Mouse (Mus musculus) urinary bladder, adult 18-20 months (tissue): Measurements from ENCODE around the gene Slc9a2.
"Not testable (repeated sequence)": the region's sequence is repeated elsewhere in the genome, so short reads cannot be mapped to it uniquely, and the experiment has no call there.

Experiments
- DNase-seq, 2 experiments: peaks; one replicate each; pipeline ENCODE4 v3.0.0; 2022; ENCODE audit warnings: low spot score in 2 of 2, mixed read lengths in 2 of 2

The Slc9a2 gene

DNA sequence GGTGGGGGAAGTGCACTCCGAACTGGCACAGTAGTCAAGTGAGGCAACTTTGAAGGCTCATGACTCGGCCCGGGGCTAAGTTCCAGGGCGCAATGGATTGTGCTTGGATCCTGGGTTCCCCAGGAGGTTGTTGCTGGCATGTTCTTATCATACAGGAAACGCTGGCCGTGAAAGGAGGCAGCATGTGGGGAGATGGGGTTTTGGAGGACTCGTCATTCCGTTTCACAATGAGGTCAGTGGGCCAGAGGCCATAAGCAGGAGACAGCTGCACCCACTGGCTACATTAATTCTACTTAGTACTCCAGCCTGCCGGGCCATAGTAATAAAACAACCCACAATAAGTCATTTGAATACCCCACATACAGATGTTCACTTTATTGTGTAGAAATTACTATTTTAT is 34.6 kb downstream of the Slc9a2 start:
- no peak for DNase-seq

DNA sequence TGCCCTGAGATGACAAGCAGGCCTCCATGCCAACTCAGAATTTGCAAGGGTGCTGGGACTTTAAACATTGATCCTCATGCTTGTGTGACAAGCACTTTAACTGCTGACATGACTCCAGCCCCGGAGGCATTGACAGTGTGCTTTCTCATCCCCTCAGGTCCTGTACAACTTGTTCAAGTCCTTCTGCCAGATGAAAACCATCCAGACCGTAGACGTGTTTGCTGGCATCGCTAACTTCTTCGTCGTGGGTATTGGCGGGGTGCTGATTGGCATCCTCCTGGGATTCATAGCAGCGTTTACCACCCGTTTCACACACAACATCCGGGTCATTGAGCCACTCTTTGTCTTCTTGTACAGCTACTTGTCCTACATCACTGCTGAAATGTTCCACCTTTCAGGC is 45.7 kb downstream of the Slc9a2 start:
- no peak for DNase-seq

DNA sequence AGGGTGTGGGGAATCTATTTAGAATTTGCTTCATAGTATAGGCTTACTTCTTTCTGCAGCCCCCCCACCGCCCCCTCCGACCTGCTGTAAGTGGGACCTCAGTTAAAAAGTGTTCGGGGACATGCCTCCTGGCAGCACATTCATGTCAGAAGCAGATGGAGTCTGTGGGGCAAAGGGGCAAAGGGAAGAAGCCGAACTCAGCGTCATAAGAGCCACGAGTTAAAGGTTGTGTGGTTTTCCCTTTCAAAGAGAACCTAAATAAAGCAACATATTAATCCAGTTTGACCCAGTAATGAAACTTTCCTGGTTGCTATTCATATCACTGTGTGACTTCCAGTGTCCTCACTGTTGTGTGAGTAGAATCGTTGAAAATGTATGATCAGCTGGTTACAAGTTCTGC is 47.0 kb downstream of the Slc9a2 start:
- DNase-seq, result no peak

DNA sequence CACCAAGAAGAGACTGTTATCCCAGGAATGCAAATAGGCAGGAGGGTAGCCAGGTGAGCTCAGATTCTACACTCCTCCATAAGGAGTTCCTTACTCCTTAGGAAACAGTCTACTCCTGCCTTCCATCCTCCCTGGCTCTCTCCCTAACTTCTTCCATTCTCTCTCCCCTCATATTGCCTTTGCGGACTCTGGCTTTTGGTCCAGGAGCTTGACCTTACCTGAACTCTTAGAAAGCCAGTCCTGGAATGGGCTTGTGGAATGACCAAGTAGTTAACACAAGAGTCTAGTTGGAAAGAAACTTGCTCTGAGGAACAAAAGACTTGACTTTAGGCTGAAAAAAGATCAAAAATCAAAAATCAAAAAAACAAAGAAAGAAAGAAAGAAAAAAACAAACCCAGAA is 48.3 kb downstream of the Slc9a2 start:
- no peak for DNase-seq

DNA sequence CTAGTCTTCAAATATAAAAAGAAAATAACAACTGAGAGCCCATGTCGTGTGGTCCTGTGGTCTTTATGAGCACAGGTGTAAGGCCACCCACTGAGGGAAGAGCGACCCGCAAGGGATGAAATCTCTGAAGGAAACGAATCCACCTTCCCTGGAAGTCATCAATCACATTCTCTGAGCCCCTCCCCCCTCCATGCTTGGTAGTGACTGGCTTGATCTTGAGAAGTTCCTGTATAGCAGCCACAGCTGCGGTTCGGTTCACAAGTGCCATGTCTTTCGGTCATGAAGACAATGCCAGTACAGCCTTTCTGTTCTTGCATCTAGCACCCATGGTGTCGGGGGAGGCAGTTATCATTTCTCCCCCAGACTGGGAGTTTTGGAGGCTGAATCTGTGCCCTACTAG is 57.3 kb downstream of the Slc9a2 start:
- DNase-seq, result no peak

DNA sequence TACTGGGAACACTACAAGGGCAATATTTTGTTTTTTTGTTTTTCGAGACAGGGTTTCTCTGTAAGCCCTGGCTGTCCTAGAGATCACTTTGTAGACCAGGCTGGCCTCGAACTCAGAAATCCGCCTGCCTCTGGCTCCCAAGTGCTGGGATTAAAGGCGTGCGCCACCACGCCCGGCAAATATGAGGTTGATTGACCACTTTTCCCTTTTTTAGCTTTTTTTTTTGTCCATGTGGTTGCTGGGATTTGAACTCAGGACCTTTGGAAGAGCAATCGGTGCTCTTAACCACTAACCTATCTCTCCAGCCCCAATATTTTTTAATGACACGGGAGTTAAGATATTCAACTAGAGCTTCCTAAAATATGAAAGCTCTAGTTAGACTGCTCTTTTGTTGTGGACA is 57.9 kb downstream of the Slc9a2 start:
- DNase-seq, result not testable (repeated sequence)

DNA sequence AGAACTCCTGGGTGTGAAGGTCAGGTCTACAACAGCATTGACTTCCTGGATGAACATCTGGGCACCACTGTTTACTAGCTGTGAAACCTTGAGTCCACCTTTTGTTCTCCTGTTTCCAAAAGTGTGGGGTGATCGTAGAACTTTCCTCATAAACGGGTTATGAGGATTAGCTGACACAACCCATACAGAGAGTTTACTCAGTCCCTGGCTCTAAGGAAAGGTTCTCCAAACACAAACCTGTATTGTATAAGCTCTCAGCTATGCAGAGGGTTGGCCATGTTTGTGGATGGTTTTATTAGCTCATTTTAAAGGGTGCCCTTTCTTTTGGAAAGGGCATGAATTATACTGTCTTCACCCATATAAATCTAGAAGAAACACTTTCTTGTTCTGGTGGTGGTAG is 60.4 kb downstream of the Slc9a2 start:
- DNase-seq, result no peak

DNA sequence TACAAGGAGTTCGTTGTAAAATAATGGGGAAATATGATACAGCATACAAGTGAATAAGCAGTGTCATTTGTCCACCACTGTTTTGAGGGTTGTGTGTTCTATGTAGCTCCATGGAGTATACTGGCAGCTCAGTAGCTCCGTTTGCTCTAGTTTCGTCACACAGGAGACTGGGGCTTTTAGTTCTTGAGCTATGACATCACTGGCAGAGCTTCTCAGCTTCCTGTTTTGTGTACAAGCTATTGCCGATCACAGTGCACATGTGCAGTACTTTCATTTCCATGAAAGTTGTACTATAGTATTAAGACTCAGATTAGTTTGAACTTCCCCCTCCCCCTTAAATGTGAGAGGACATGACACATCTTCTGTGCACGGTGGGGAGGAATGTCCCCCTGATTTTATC is 65.7 kb downstream of the Slc9a2 start:
- DNase-seq, result no peak

DNA sequence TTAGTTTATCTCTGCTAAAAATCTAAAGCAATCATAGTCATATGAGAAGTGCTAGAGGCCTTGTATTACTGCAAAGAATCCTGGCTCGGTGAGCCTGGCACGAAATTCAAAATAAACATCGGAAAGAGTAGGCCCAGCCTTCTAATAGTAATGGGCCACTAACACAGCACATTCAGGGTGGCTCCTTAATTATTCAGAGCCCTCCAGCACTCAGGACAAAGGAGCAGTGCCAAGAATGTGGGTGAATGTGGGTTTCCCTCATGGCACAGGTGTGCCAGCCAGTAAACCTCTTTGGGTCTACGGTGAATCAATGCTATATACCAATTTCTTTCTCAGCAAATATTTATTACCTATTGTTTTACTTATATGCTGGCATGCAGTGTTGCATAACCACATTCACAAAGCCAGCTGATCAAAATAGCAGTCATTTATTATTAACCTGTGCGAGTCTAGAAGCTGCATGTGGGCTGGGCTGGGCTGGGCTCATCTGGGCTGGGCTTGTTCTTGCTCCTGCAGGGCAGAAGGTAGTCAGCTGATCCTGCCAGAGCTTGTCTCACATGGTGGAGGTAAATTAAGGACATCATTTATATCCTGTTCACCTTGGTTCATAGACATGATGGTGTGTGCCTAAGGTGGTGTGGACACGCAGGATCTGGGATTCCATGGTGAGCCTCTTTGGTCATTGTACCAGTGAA is 79.5 kb downstream of the Slc9a2 start:
- no peak for DNase-seq

DNA sequence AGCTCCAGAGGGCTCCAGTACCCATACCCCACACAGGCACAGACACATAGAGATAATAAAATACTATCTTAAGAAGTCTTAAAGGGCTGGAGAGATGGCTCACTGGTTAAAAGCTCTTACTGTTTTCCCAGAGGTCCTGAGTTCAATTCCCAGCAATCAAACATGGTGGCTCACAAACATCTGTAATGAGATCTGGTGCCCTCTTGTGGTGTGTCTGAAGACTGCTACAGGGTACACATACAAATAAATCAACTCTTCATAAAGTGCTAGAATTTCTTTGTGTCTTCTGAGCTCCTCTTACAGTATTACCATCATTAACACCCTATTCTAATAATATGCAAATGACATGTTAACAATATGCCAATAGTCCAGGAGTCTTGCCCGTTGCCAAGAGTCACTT is 83.7 kb downstream of the Slc9a2 start:
- no peak for DNase-seq

DNA sequence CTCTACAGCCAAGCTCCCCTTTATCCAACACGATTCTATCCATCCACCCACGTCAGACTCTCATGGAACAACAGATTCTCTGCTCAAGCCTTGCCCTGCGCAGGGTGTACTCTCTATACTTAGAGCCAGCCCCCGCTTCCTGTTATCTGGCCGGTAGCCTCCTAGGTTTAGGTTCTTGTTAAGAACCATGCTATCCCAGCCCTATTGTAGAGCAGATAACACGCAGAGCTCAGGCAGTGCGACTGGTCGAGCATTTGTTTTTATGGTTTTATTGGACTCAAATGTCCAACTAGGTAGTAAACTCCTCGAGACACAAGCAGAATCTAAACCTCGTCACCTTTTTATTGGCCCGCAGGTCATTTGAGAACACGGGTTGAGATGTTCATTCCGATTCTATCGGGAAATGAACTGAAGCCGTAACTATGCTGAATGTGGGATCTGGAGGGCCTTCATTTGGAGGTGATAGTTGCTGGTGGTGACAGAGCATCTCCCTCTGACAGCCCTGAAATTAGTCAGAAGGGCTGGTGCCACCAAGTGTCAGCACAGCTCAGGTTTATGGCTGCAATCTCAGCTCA is 84.4 kb downstream of the Slc9a2 start:
- no peak for DNase-seq

DNA sequence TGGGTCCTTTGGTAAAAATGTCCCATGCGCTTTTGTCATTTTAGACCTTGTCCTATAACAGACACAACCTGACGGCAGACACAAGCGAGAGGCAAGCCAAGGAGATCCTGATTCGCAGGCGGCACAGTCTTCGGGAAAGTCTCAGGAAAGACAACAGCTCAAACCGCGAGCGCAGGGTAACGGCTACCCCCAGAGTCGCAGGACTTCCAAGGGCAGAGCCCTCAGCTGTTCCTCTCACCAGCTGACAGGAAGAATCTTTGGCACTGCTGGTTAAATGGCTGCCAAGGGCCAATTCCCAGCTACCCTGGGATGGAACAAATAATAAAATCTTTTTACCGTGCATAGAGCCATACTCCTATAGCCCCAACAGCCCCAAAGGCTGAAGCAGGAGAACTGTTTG is 85.1 kb downstream of the Slc9a2 start:
- DNase-seq, result no peak

DNA sequence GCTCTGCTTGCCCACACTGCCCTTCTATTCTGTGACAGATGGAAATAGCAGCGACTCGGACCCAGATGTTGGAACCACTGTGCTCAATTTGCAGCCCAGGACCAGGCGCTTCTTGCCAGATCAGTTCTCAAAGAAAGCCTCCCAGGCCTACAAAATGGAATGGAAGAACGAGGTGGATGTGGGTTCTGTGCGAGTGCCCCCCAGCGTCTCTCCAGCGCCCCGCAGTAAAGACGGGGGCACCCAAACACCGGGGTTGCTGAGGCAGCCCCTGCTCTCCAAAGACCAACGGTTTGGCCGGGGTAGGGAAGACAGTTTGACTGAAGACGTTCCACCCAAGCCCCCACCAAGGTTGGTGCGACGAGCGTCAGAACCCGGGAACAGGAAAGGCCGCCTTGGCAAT is 87.2 kb downstream of the Slc9a2 start:
- DNase-seq, result no peak

DNA sequence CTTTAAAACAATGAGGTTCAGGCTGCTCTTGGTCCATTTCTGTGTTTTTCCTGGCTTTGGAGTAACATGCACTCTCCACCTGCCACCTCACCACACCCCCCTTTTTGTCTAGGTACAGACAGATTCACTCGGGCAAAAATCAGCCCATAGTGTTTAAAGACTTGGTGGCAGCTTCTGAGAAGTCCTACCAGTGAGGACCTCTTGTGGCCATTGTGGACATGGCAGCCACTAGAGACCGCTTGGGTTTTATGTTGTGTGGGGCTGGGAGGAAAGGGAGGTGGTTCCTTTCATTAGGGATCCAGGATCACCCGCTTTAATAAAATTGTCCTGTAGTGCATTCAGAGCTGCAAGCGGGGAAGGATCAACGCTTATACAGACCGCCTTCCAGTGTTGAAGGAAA is 88.2 kb downstream of the Slc9a2 start:
- DNase-seq, result peak in 1 of 2 experiments; percentile 22

DNA sequence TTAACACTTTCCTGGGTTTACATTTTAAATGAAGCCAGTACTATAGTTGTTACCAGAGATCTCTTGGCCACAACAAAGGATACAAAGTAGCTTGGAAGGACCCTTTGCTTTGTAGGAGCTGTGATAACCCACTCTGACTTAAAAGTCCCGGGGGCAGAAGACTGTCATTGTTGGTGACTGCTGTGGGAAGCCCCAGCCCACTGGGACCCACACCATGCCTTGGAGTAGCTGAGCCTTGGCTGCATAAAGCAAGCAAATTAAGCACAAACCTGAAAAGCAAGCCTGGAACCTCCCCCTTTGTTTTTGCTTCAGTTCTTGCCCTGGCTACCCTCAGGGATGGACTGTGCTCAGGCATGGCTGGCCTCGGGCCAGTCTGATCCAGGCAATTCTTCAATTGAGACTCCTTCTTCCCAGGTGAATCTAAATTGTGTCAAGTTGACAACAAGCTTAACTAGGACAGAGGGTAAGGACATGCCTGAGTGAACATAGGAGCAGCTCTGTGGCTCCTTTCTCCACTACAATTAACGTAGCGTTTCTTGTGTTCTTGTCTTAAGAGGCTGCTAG is 89.0 kb downstream of the Slc9a2 start:
- DNase-seq, result no peak

DNA sequence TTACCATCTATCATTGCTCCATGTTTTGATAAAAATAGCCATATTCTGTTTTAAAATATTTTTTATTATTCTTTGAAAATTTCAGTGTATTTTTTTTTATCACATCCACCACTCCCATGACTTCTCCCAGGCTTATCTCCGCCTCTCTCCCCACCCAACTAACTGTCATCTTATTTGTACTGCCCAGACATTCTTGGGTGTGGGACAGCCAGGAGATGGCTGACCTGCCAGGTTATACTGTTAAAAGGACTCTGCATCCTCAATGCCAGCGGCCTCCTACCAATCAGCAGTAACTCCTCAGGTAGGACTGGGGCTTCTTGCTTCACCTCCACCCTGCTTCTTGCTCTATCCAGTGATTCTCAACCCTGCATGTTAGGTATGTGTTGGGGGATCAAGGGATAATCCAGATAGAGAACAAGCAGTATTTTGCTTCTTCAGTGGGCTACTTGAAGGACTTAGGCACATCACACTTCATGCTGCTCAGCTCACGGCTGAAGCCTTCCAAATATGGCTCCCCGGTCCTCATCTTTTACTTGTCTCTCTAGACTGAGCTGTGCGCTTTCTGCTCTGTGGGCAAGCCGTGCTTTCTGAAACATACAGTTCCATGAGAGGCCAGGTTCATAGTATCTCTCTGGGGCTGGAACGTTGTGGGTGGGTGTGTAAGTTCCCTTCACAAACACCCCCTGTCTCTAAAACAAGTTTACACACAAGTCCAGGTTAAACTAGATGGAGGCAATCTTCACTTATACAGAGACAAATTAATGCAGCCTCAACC is 91.0 kb downstream of the Slc9a2 start:
- DNase-seq, result no peak

DNA sequence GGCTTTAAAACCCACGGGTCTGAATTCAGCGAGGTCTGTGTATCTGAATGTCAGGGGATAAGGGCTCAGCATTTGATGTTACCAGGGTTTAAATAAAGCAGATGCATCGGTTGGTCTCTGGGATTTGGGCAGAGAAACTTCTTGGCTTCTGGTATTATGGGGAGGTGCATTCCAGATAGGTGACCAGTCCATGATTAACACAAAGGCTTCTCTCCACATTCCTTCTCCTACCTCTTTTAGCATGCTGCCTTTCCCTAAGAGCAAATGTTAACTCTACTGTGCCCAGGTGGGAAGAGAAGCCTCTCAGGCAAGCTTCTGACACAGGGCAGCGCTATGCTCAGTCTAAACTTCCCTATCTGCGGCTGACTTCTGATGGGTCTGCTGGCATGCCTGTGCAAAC is 92.9 kb downstream of the Slc9a2 start:
- DNase-seq, result no peak

DNA sequence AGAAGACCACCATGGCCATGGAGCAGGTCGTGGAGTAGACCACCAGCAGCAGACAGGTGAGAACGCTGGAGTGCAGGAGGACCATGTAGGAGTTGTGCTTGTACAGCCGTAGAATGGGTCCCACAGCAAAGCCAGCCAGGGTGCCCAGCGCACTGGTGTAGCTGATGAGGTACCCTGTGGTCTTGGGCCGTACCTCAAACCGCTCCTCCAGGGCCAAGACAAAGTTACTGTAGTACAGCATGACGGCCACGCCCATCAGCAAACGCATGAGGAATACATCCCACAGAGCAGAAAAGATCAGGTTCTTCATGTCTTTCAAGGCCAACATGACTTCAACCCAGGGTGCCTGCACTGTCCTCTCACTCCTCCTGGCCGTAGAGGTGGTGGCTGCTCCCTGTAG is 93.7 kb downstream of the Slc9a2 start:
- no peak for DNase-seq

DNA sequence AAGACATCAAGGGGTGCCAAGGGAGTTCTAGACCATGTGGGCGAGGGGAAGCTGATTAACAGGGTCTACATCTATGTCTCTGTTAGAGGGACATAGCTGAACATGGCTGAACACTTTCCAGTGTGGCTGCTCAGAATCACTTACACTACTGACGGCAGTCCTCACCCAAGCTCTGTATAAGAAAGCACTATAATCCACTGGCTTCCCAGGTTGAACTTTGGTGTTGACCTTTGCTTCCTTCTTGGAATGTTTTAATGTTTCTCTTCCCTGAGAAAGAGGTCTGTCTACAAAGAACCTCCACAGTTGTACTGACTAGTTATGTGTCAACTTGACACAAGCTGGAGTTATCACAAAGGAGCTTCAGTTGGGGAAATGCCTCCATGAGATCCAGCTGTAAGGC is 95.7 kb downstream of the Slc9a2 start:
- DNase-seq, result no peak

DNA sequence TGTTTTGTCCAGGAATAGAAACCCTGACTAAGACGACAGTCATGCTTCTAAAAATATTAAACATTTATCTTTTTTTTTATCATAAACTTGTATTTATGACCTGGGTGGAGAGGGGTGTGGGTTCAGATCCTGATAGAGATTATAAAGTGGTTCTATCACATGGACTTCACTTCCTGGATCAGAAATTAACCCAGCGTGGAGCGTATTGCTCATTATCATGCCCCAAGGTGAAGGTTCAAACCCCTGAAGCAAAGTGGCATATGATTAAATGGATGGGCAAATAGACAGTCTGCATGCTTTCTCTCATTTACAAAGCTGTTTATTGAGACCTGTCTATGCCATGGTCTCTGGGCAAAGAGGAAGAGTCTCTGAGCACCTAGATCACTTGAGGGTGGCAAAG is 96.4 kb downstream of the Slc9a2 start:
- no peak for DNase-seq

DNA sequence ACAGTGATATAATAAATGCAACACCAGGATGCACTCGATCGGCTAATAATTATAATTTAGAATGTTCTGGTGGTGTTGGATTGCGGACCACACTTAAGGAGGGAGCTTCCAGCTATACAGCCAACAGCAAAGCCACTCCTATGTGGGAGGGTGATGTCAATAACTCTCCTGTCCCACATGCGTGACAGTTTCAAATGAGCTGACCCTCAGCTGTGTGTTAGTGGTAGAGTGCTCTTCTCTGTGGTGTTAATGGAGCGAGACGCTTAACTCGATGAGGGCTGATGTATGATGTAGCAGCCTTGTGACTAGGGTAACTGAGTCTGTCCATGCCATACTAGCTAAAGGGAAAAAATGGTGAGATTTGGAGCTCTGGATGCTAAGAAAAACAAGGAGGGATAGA is 103.1 kb downstream of the Slc9a2 start:
- no peak for DNase-seq

DNA sequence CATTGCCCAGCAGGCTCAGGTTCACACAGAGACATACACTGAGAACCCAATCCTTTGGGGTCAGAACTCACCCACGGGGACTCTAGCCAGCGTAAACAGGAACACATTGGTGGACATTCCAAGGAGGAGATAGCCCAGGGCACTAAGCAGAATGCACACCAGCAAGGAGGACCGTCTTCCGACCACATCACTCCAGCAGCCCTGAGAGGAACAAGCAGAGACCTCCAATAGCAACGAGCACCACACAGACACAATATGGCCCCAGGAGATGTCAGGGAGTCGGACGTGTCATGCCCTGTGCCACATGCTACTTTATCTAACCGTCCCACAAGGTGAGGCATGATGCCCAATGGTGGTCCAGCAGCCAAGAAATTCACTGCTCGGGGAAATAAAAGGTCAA is 103.9 kb downstream of the Slc9a2 start:
- no peak for DNase-seq

DNA sequence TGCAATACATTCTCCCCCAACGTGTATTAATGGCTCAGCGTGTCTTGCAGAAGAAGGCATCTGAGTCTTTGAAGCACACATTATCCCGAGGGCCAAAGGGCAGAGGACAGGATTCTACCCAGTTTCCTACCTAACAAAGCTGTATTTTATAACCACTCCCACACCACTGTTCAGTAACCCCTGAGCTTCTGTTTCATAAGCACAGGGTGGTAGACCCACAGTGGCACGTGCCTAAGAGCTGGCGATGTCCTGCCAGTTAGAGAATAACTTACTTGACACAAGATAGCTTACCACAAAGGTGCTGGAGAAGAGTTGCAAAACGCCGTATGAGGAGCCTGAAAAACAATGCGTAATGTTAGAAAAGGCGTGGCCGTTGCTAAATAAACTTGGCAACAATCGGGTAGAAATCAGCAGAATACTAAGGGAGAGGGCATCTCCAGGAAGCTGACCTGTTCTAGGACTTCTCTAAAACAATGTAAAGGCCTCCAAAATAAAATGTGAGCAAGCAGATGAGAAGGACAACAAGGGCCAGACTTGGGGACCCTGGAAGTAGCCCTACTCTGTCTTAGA is 105.6 kb downstream of the Slc9a2 start:
- DNase-seq, result no peak
